Mouse (Mus musculus) neural tube, embryonic 13.5 days (tissue): ENCODE measurements around the gene Olfr1245. TPM values are rescaled to one million over a fixed set of nuclear protein-coding genes. Genes with fewer than 3 reads are reported as not detected.
"Not testable (repeated sequence)": the region's sequence is repeated elsewhere in the genome, so short reads cannot be mapped to it uniquely, and the experiment has no call there.

Experiments
- ATAC-seq: fragments of 200-750 bp; cut with Nextera tagmentation; 2 replicates; pipeline ENCODE4 v1.8.0; 2017; ENCODE audit warnings: low read depth, mild to moderate bottlenecking, moderate TSS enrichment, moderate library complexity
- H3K27ac ChIP-seq: fragments of 300-500 bp; sonication (generic); replicated peaks from 2 replicates; pipeline ENCODE4 v1.5.1; 2015; ENCODE audit warnings: moderate library complexity, mild to moderate bottlenecking, inconsistent platforms
- H3K27me3 ChIP-seq: fragments of 300-500 bp; sonication (generic); 2 replicates; pipeline ENCODE4 v1.6.1; 2015; ENCODE audit warnings: mild to moderate bottlenecking, inconsistent platforms
- H3K36me3 ChIP-seq: fragments of 300-500 bp; sonication (generic); 2 replicates; pipeline ENCODE4 v1.6.1; 2015; ENCODE audit warnings: mild to moderate bottlenecking, inconsistent platforms
- H3K4me1 ChIP-seq: fragments of 300-500 bp; sonication (generic); replicated peaks from 2 replicates; pipeline ENCODE4 v1.6.1; 2015; ENCODE audit warnings: inconsistent platforms
- H3K4me2 ChIP-seq: fragments of 300-500 bp; sonication (generic); 2 replicates; pipeline ENCODE4 v1.6.1; 2015; ENCODE audit warnings: inconsistent platforms, mild to moderate bottlenecking, moderate library complexity
- H3K4me3 ChIP-seq: fragments of 300-500 bp; sonication (generic); 2 replicates; pipeline ENCODE4 v1.5.1; 2015; ENCODE audit warnings: mild to moderate bottlenecking, inconsistent platforms
- H3K9ac ChIP-seq: fragments of 300-500 bp; sonication (generic); 2 replicates; pipeline ENCODE4 v1.6.1; 2015; ENCODE audit warnings: moderate library complexity, mild to moderate bottlenecking, inconsistent platforms
- H3K9me3 ChIP-seq: fragments of 300-500 bp; sonication (generic); 2 replicates; pipeline ENCODE4 v1.6.1; 2016; ENCODE audit warnings: inconsistent platforms
- WGBS: fragments of 180-500 bp; shearing (Covaris S2); methylation state at CpG from one replicate; pipeline ENCODE4 v1.1.7; 2015; 5-methylcytosine and 5-hydroxymethylcytosine counted together
- polyA plus RNA-seq: library from polyadenylated mRNA; unstranded; fragments of >200 nt; fragmentation: Nextera tagmentation; extraction: Ambion mirVana; gene quantifications from 2 replicates; pipeline ENCODE4 v1.2.1, GENCODE M21; 2015

The Olfr1245 gene
- polyA plus RNA-seq, result not detected in 2 replicates

DNA sequence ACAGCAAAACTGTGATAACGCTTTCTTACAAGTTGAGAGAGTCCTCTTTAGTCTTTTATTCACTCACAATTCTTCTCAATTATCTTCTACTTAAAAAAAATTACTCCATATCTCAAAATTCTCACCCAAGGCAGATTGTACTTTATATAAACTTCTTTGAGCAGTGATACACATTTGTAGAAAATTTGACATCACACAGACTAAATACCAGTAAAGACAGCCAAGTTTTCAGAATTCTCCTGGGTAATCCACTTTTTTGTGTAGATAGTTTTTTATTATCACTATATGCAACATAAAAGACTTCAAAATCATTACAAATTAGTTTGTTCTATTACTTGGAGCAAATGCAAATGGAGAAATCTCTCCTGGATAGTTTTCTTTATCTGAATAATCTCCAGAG lies at the start of gene Olfr1245:
Gene Olfr1245, minus strand, starts transcription at position 101 of the 400 bp plus-strand sequence.
- Histone ChIP-seq H3K9ac (no peak within 1 kb of the TSS), H3K9me3 (no peaks in the 10 kb centered on the region), H3K36me3 (no peaks in the 10 kb centered on the region), H3K27me3 (no peaks in the 10 kb centered on the region), H3K4me3 (no peak within 1 kb of the TSS), H3K4me1 (no peaks in the 10 kb centered on the region), H3K27ac (no peak within 1 kb of the TSS), H3K4me2 (no peak within 1 kb of the TSS)
- 92% methylated on average over 1 of the region's 1 CpGs for WGBS
- no peak for ATAC-seq

DNA sequence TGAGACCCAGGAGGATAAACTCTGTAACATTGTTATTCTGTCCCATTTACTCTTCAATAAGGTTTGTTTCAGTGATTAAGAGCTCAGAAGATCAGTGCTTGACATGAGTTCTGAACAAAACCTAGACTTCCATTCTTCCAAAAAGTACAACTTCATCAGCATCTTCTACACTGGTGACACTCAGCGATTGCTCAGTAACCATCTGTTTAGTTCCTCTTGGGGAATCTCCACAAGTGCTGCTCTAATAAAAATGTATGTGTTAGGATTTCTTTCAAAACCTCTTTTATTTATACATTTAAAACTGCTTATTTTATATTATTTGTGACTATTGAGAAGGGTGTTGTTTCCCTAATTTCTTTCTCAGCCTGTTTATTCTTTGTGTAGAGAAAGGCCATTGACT lies 39.9 kb upstream of the Olfr1245 start, which contains the start of gene Olfr1248:
Gene Olfr1248, minus strand, starts transcription at position 101 of the 400 bp plus-strand sequence.
- H3K27me3 ChIP-seq, H3K4me1 ChIP-seq, ATAC-seq, H3K9me3 ChIP-seq, H3K4me2 ChIP-seq, H3K4me3 ChIP-seq, H3K36me3 ChIP-seq, H3K9ac ChIP-seq, H3K27ac ChIP-seq: not testable (repeated sequence)
- 100% methylated on average over 1 of the region's 1 CpGs for WGBS

DNA sequence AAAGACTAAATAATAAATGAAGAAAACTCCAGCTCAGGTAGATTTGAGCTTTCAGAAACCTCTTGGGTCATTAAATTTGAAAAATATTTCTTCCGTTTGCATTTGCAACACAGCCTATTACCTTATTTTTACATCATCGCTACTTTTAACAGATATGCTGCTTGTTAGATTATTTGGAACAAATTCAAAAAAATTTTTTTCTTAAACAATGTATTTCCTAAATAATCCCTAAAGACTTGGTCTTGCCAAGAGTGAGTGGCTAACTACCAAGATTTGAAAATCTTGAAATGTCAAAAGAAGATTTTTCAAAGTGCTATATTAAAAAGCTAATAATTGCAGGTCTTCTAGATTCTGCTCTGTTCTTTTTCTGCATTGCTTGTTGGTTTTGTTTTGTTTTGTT lies 35.8 kb upstream of the Olfr1245 start, which contains the start of gene Olfr1247:
Gene Olfr1247, minus strand, starts transcription at position 101 of the 400 bp plus-strand sequence.
- no peak for ATAC-seq
- 93% methylated on average over 2 of the region's 2 CpGs for WGBS
- H3K36me3 ChIP-seq, result no peaks in the 10 kb centered on the region
- no peak within 1 kb of the TSS for H3K4me3 ChIP-seq
- H3K9ac ChIP-seq, result no peak within 1 kb of the TSS
- H3K4me1 ChIP-seq, result no peaks in the 10 kb centered on the region
- H3K4me2 ChIP-seq, result no peak within 1 kb of the TSS
- no peaks in the 10 kb centered on the region for H3K9me3 ChIP-seq
- no peaks in the 10 kb centered on the region for H3K27me3 ChIP-seq
- no peak within 1 kb of the TSS for H3K27ac ChIP-seq

DNA sequence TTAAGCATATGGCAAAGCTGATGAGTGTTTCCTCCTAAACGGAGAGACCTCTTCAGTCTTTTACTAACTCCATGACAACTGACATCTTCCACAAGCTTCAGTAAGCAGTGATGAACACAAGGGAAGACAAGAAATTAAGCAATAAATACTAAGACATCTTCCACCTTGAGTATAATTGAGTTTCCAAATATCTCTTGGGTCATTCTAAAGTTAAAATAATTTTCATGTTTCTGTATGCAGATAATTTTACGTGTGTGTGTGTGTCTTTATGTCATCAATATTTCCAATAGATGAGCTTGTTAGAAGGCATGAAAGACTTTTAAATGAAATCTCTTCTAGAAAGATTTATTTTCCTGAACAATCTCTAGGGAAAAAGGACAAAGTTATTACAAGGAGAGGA lies 14.8 kb upstream of the Olfr1245 start, which contains the start of gene Olfr1246:
Gene Olfr1246, minus strand, starts transcription at position 101 of the 400 bp plus-strand sequence.
- Histone ChIP-seq H3K4me2 (no peak within 1 kb of the TSS), H3K36me3 (no peaks in the 10 kb centered on the region), H3K27ac (no peak within 1 kb of the TSS), H3K27me3 (no peaks in the 10 kb centered on the region), H3K4me1 (no peaks in the 10 kb centered on the region), H3K4me3 (no peak within 1 kb of the TSS), H3K9ac (no peak within 1 kb of the TSS), H3K9me3 (no peaks in the 10 kb centered on the region)
- 90% methylated on average over 2 of the region's 2 CpGs for WGBS
- no peak for ATAC-seq

DNA sequence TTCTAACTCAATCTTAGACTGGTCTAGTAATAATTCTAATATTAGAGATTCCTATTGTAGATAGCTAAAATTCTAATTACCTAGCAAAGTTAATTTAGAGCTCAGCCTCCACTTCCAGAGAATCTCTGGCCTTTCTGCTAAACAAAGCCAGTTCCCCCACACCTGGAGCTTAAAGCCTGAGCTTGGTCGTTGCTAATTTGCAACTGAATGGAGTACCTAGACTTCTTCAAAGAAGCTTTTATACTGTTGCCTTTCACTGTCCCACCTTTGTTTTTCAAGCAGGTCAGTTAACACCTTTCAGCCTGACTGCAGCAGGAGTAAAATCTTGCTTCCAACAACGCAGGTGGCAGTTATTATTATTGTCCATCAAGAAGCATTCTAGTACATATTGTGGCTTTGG lies 15.5 kb downstream of the Olfr1245 start:
- WGBS, result 65% methylated on average over 2 of the region's 2 CpGs
- H3K4me2 ChIP-seq, H3K4me1 ChIP-seq, H3K9me3 ChIP-seq, ATAC-seq, H3K27ac ChIP-seq, H3K27me3 ChIP-seq, H3K4me3 ChIP-seq, H3K36me3 ChIP-seq, H3K9ac ChIP-seq: not testable (repeated sequence)

DNA sequence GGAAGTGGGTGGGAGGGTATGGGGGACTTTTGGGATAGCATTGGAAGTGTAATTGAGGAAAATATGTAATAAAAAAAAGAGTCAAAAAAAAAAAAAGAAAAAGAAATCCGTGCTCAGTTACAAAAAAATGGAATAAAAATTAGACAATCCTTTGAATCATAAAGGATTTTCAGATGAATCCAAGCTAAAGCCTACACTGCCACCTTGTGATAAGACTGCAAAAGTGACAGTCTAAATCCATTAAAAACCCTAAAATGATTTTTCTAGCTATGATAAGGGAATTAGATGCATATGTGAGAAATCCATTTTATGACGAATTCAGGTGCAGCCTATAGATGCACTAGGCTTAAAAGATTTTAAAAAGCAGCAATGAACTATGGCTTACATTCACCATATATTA lies 33.7 kb downstream of the Olfr1245 start:
- H3K36me3 ChIP-seq, result no peaks in the 10 kb centered on the region
- WGBS, result 67% methylated on average over 2 of the region's 2 CpGs
- no peak overlapping the region for H3K4me3 ChIP-seq
- no peak overlapping the region for H3K27ac ChIP-seq
- no peak for ATAC-seq
- H3K9ac ChIP-seq, result no peak overlapping the region
- no peak overlapping the region for H3K4me2 ChIP-seq
- no peaks in the 10 kb centered on the region for H3K4me1 ChIP-seq
- no peaks in the 10 kb centered on the region for H3K27me3 ChIP-seq
- no peaks in the 10 kb centered on the region for H3K9me3 ChIP-seq

DNA sequence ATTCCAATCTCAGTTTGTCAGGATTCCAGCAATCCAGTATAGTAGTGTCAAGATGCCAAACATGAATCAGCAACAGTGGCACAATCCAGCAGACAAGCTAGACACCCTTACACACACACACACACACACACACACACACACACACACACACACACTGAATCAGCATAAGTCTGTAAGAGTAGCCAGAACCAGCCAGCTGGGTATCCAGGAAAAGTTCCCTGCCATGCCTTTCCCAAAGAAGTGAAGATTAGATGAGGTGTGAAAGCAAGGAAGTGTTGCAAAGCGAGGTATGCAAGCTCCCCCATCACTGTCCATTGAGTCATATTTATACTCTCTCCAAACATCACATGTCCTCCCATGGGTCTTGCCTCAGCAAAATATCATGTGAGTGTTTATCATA lies 38.3 kb downstream of the Olfr1245 start:
- Histone ChIP-seq H3K9ac (no peak overlapping the region), H3K4me1 (no peaks in the 10 kb centered on the region), H3K27me3 (no peaks in the 10 kb centered on the region), H3K4me3 (no peak overlapping the region), H3K36me3 (no peaks in the 10 kb centered on the region), H3K9me3 (no peaks in the 10 kb centered on the region), H3K4me2 (no peak overlapping the region), H3K27ac (no peak overlapping the region)
- 70% methylated on average over 1 of the region's 1 CpGs for WGBS
- ATAC-seq, result no peak

DNA sequence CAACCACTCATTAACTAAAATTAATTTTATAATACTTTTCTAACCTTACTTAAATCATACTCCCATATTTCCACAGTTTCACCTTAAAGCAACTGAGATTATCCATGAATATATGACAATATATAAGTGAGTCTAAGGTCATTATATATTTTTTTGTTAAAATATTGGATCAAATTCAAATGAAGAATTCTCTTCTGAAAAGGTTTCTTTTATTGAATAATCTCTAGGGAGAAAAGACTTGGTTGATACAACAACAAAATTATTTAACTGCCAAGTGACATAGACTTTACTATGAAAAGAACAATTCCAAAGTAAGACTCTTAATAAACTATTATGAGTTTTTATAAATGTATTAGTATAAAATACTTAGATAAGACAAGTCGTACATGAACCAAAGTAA lies 46.9 kb downstream of the Olfr1245 start, which contains the start of gene Olfr1243:
Gene Olfr1243, minus strand, starts transcription at position 101 of the 400 bp plus-strand sequence.
- WGBS, result 89% methylated on average over 1 of the region's 1 CpGs
- no peak for ATAC-seq
- H3K9me3 ChIP-seq, result no peaks in the 10 kb centered on the region
- H3K4me2 ChIP-seq, result no peak within 1 kb of the TSS
- H3K9ac ChIP-seq, result no peak within 1 kb of the TSS
- no peak within 1 kb of the TSS for H3K27ac ChIP-seq
- H3K36me3 ChIP-seq, result no peaks in the 10 kb centered on the region
- no peaks in the 10 kb centered on the region for H3K4me1 ChIP-seq
- H3K4me3 ChIP-seq, result no peak within 1 kb of the TSS
- H3K27me3 ChIP-seq, result no peaks in the 10 kb centered on the region

Other genes with a start within 250 kb of the Olfr1245 start
- not detected in 2 replicates for gene Olfr1232, start 248.8 kb downstream of the Olfr1245 start, polyA plus RNA-seq
- not detected in 2 replicates for gene Olfr1233, start 236.0 kb downstream of the Olfr1245 start, polyA plus RNA-seq
- gene Olfr1234, start 213.6 kb downstream of the Olfr1245 start, polyA plus RNA-seq, result not detected in 2 replicates
- gene Olfr1238, start 168.8 kb downstream of the Olfr1245 start, polyA plus RNA-seq, result not detected in 2 replicates
- gene Olfr1239, start 158.0 kb downstream of the Olfr1245 start, polyA plus RNA-seq, result not detected in 2 replicates
- gene Olfr1240, start 135.4 kb downstream of the Olfr1245 start, polyA plus RNA-seq, result not detected in 2 replicates
- not detected in 2 replicates for gene Olfr1241, start 91.3 kb downstream of the Olfr1245 start, polyA plus RNA-seq
- not detected in 2 replicates for gene Olfr1242, start 80.1 kb downstream of the Olfr1245 start, polyA plus RNA-seq
- not detected in 2 replicates for gene Olfr1243, start 47.0 kb downstream of the Olfr1245 start, polyA plus RNA-seq
- gene Olfr1246, start 14.7 kb upstream of the Olfr1245 start, polyA plus RNA-seq, result not detected in 2 replicates
- not detected in 2 replicates for gene Olfr1247, start 35.7 kb upstream of the Olfr1245 start, polyA plus RNA-seq
- not detected in 2 replicates for gene Olfr1248, start 39.8 kb upstream of the Olfr1245 start, polyA plus RNA-seq
- gene Olfr1249, start 56.5 kb upstream of the Olfr1245 start, polyA plus RNA-seq, result not detected in 2 replicates
- not detected in 2 replicates for gene Olfr1250, start 83.0 kb upstream of the Olfr1245 start, polyA plus RNA-seq
- not detected in 2 replicates for gene Olfr1251, start 93.5 kb upstream of the Olfr1245 start, polyA plus RNA-seq
- not detected in 2 replicates for gene Olfr1252, start 146.6 kb upstream of the Olfr1245 start, polyA plus RNA-seq
- gene Olfr1253, start 178.6 kb upstream of the Olfr1245 start, polyA plus RNA-seq, result not detected in 2 replicates
- gene Olfr1254, start 215.2 kb upstream of the Olfr1245 start, polyA plus RNA-seq, result not detected in 2 replicates
- not detected in 2 replicates for gene Olfr1255, start 233.6 kb upstream of the Olfr1245 start, polyA plus RNA-seq